Mouse (Mus musculus) cerebellum, adult 9-11 months (tissue): Measurements from ENCODE around the gene Sav1.
A peak's percentile ranks its signal among the peaks of the same experiment; 100 is the strongest.

ENCODE experiments used
- DNase-seq: peaks from one replicate; pipeline ENCODE4 v3.0.0; 2022

Sav1 gene

GRCm38 (mm10) chr12:69986786-69987497 lies at the start of gene Sav1:
Gene Sav1 (minus strand): TSS chr12:69987002.
- peak; percentile 89 for DNase-seq

GRCm38 (mm10) chr12:70026233-70026632 lies 39.4 kb upstream of the Sav1 start:
- DNase-seq, result no peak

GRCm38 (mm10) chr12:70025431-70025830 lies 38.6 kb upstream of the Sav1 start:
- DNase-seq, result no peak

GRCm38 (mm10) chr12:70023580-70023979 lies 36.8 kb upstream of the Sav1 start:
- no peak for DNase-seq

GRCm38 (mm10) chr12:70018153-70018552 lies 31.4 kb upstream of the Sav1 start:
- no peak for DNase-seq

GRCm38 (mm10) chr12:70015936-70016335 lies 29.1 kb upstream of the Sav1 start:
- no peak for DNase-seq

- DNase-seq, result no peak
Measured at GRCm38 (mm10) chr12:70011681-70012080, 24.9 kb upstream of the Sav1 start.

- no peak for DNase-seq
Measured at GRCm38 (mm10) chr12:70010356-70010755, 23.6 kb upstream of the Sav1 start.

GRCm38 (mm10) chr12:70005103-70005502 lies 18.3 kb upstream of the Sav1 start:
- no peak for DNase-seq

- no peak for DNase-seq
Measured at GRCm38 (mm10) chr12:69998186-69998983, 11.6 kb upstream of the Sav1 start.

GRCm38 (mm10) chr12:69995382-69995781 lies 8.6 kb upstream of the Sav1 start:
- no peak for DNase-seq

- no peak for DNase-seq
Measured at GRCm38 (mm10) chr12:69986241-69986762, 500 bp downstream of the Sav1 start.

GRCm38 (mm10) chr12:69985546-69985945 lies 1.3 kb downstream of the Sav1 start:
- DNase-seq, result no peak

GRCm38 (mm10) chr12:69982874-69983273 lies 3.9 kb downstream of the Sav1 start:
- DNase-seq, result no peak

GRCm38 (mm10) chr12:69977376-69977998 lies 9.3 kb downstream of the Sav1 start:
- no peak for DNase-seq

GRCm38 (mm10) chr12:69976688-69977087 lies 10.1 kb downstream of the Sav1 start:
- no peak for DNase-seq

GRCm38 (mm10) chr12:69973666-69974065 lies 13.1 kb downstream of the Sav1 start:
- no peak for DNase-seq

GRCm38 (mm10) chr12:69968154-69968553 lies 18.6 kb downstream of the Sav1 start:
- DNase-seq, result no peak

- no peak for DNase-seq
Measured at GRCm38 (mm10) chr12:69967112-69967511, 19.7 kb downstream of the Sav1 start.

- DNase-seq, result no peak
Measured at GRCm38 (mm10) chr12:69966071-69966470, 20.7 kb downstream of the Sav1 start.

- no peak for DNase-seq
Measured at GRCm38 (mm10) chr12:69965644-69966043, 21.2 kb downstream of the Sav1 start.

- DNase-seq, result no peak
Measured at GRCm38 (mm10) chr12:69963141-69963540, 23.7 kb downstream of the Sav1 start.

- DNase-seq, result peak; percentile 18
Measured at GRCm38 (mm10) chr12:69962468-69962867, 24.3 kb downstream of the Sav1 start.

GRCm38 (mm10) chr12:69957378-69957777 lies 29.4 kb downstream of the Sav1 start:
- DNase-seq, result no peak
